ENCODE assay signal across 8 mouse cellular contexts in genomic region chr13:21722373-21722925, GRCm38 (mm10). TPM values are rescaled to one million over a fixed set of nuclear protein-coding genes. Genes with fewer than 3 reads are reported as not detected.
DNase-seq lines count a peak whose midpoint lies in the region; ATAC-seq lines count a peak whose summit lies in the region.

No protein-coding gene starts in this region.

- H3K27ac ChIP-seq in kidney, embryonic 14.5 days (ENCODE audit: low read depth, low read length) = peak overlapping the region; percentile 89
- peak overlapping the region; percentile 83 for H3K27ac ChIP-seq in forebrain, embryonic 16.5 days (ENCODE audit: low read length)

- H3K9ac ChIP-seq in kidney, embryonic 14.5 days (ENCODE audit: low read depth, low read length) = peak overlapping the region; percentile 66
- peak overlapping the region; percentile 53 for H3K9ac ChIP-seq in forebrain, embryonic 16.5 days (replicated peaks; ENCODE audit: low read depth, low read length)

- H3K36me3 ChIP-seq in kidney, embryonic 14.5 days (ENCODE audit: control insufficient read depth, insufficient read depth, low read length) = no peaks in the 10 kb centered on the region
- no peaks in the 10 kb centered on the region for H3K36me3 ChIP-seq in forebrain, embryonic 16.5 days (ENCODE audit: control insufficient read depth, insufficient read depth)

- no peaks in the 10 kb centered on the region for H3K9me3 ChIP-seq in kidney, embryonic 14.5 days (ENCODE audit: control insufficient read depth, low read length)
- no peaks in the 10 kb centered on the region for H3K9me3 ChIP-seq in forebrain, embryonic 16.5 days (ENCODE audit: control insufficient read depth, low read length)

- DNase-seq in kidney, postnatal 10 days = no peak
- DNase-seq in NIH3T3 (ENCODE audit: low read depth) = peak; percentile 35
- no peak for DNase-seq in layer of hippocampus, adult 8-10 months (ENCODE audit: low spot score in 2 of 2)
- no peak for DNase-seq in lung, postnatal 10 days
- DNase-seq in urinary bladder, postnatal 4 days (ENCODE audit: low spot score in 2 of 2) = no peak

- H3K4me1 ChIP-seq in kidney, embryonic 14.5 days (ENCODE audit: control insufficient read depth, insufficient read depth, low read length) = peaks cover 13% of the 10 kb centered on the region; the same call in 1 of the 2 replicates
- H3K4me1 ChIP-seq in forebrain, embryonic 16.5 days (replicated peaks; ENCODE audit: control insufficient read depth, insufficient read depth, low read length) = peaks cover 23% of the 10 kb centered on the region

- peak overlapping the region; percentile 24; the same call in 1 of the 2 replicates for H3K4me3 ChIP-seq in kidney, embryonic 14.5 days (ENCODE audit: low read length)
- H3K4me3 ChIP-seq in forebrain, embryonic 16.5 days (replicated peaks; ENCODE audit: low read length) = peak overlapping the region; percentile 49

- peak overlapping the region; percentile 36 for H3K4me2 ChIP-seq in kidney, embryonic 14.5 days (replicated peaks; ENCODE audit: low read depth, low read length)
- peak overlapping the region; percentile 63 for H3K4me2 ChIP-seq in forebrain, embryonic 16.5 days (ENCODE audit: low read length)

- H3K27me3 ChIP-seq in kidney, embryonic 14.5 days (ENCODE audit: control insufficient read depth, insufficient read depth, low read length) = no peaks in the 10 kb centered on the region
- H3K27me3 ChIP-seq in forebrain, embryonic 16.5 days (replicated peaks; ENCODE audit: control insufficient read depth, insufficient read depth, low read length) = no peaks in the 10 kb centered on the region

- WGBS in kidney, embryonic 14.5 days = 2% methylated on average over 11 of the region's 11 CpGs
- WGBS in forebrain, embryonic 16.5 days = 1% methylated on average over 11 of the region's 11 CpGs

- 0 out of 2 replicates have a peak, but pooled peaks have one; percentile 3 for ATAC-seq in kidney, embryonic 14.5 days (ENCODE audit: low FRiP score, low TSS enrichment)
- ATAC-seq in forebrain, embryonic 16.5 days = peak; percentile 32
- peak; percentile 26; the same call in 1 of the 2 replicates for ATAC-seq in megakaryocyte progenitor cell, adult 5-6 weeks (replicated peaks; ENCODE audit: poor library complexity)

RNA-seq across cellular contexts. Expression of gene Hist1h2bm, which starts 0.6 kb away (rescaled TPM):
- 6.8 and 12.6 TPM in 2 replicates for polyA plus RNA-seq in kidney, embryonic 14.5 days (2014; fragmentation: Nextera tagmentation; extraction: Ambion mirVana)
- polyA plus RNA-seq in forebrain, embryonic 16.5 days (2015; fragmentation: Nextera tagmentation; extraction: Ambion mirVana) = 1.2 and 2.2 TPM in 2 replicates
- 116 and 137 TPM in 2 replicates for total RNA-seq in megakaryocyte progenitor cell, adult 5-6 weeks (2015)
- total RNA-seq in megakaryocyte progenitor cell, adult 5-6 weeks (2017) = 542 and 561 TPM in 2 replicates
- 1 to 10 TPM; 2.8 to 4.8 (median 3.2) TPM for total RNA-seq in layer of hippocampus, adult 8-10 months (2022)

RNA-seq across cellular contexts. Expression of gene Hist1h3h, which starts 5.0 kb away (rescaled TPM):
- polyA plus RNA-seq in kidney, embryonic 14.5 days (2014; fragmentation: Nextera tagmentation; extraction: Ambion mirVana) = 11.7 and 35.9 TPM in 2 replicates
- polyA plus RNA-seq in forebrain, embryonic 16.5 days (2015; fragmentation: Nextera tagmentation; extraction: Ambion mirVana) = 2.2 and 3.7 TPM in 2 replicates
- 35.1 and 67.8 TPM in 2 replicates for total RNA-seq in megakaryocyte progenitor cell, adult 5-6 weeks (2015)
- total RNA-seq in megakaryocyte progenitor cell, adult 5-6 weeks (2017) = 208 and 295 TPM in 2 replicates
- 10 to 100 TPM; 30.3 to 49.1 (median 42.8) TPM for total RNA-seq in layer of hippocampus, adult 8-10 months (2022)

RNA-seq across cellular contexts. Expression of gene Hist1h2ai, which starts 6.2 kb away (rescaled TPM):
- 28.1 and 88.2 TPM in 2 replicates for polyA plus RNA-seq in kidney, embryonic 14.5 days (2014; fragmentation: Nextera tagmentation; extraction: Ambion mirVana)
- 12.5 and 20.8 TPM in 2 replicates for polyA plus RNA-seq in forebrain, embryonic 16.5 days (2015; fragmentation: Nextera tagmentation; extraction: Ambion mirVana)
- 2.0 and 5.0 TPM in 2 replicates for total RNA-seq in megakaryocyte progenitor cell, adult 5-6 weeks (2015)
- 2,894 and 3,659 TPM in 2 replicates for total RNA-seq in megakaryocyte progenitor cell, adult 5-6 weeks (2017)
- total RNA-seq in layer of hippocampus, adult 8-10 months (2022) = 10 to 100 TPM in 2 of 4 experiments, 1 to 10 TPM in 2; 8.1 to 36.7 (median 16.0) TPM

RNA-seq across cellular contexts. Expression of gene Hist1h2bl, which starts 6.5 kb away (rescaled TPM):
- polyA plus RNA-seq in kidney, embryonic 14.5 days (2014; fragmentation: Nextera tagmentation; extraction: Ambion mirVana) = 3.3 and 5.5 TPM in 2 replicates
- 1.9 TPM in 1 of 2 replicates, not detected in the other for polyA plus RNA-seq in forebrain, embryonic 16.5 days (2015; fragmentation: Nextera tagmentation; extraction: Ambion mirVana)
- 264 and 265 TPM in 2 replicates for total RNA-seq in megakaryocyte progenitor cell, adult 5-6 weeks (2015)
- total RNA-seq in megakaryocyte progenitor cell, adult 5-6 weeks (2017) = 396 and 423 TPM in 2 replicates
- 10 to 100 TPM; 10.8 to 28.3 (median 22.4) TPM for total RNA-seq in layer of hippocampus, adult 8-10 months (2022)

RNA-seq across cellular contexts. Expression of gene Hist1h4j, which starts 12.4 kb away (rescaled TPM):
- polyA plus RNA-seq in kidney, embryonic 14.5 days (2014; fragmentation: Nextera tagmentation; extraction: Ambion mirVana) = 2.4 and 2.6 TPM in 2 replicates
- polyA plus RNA-seq in forebrain, embryonic 16.5 days (2015; fragmentation: Nextera tagmentation; extraction: Ambion mirVana) = 0.94 and 1.2 TPM in 2 replicates
- 3.0 and 6.7 TPM in 2 replicates for total RNA-seq in megakaryocyte progenitor cell, adult 5-6 weeks (2015)
- 303 and 332 TPM in 2 replicates for total RNA-seq in megakaryocyte progenitor cell, adult 5-6 weeks (2017)
- total RNA-seq in layer of hippocampus, adult 8-10 months (2022) = 10 to 100 TPM; 11.6 to 17.1 (median 13.7) TPM

Comparison
In these comparisons a context has a peak if more than half of its experiments do, and no peak if none do; other contexts are left out.
1. RNA of gene Hist1h2bm, which starts 0.6 kb away (total RNA-seq): 116 to 561 TPM in megakaryocyte progenitor cell, adult 5-6 weeks; 2.8 to 4.8 TPM in layer of hippocampus, adult 8-10 months; every median in the first group is over 10 times any median in the second.
2. Peak in every context shown above with its lines, with median percentiles within 50 percentile points of each other: ATAC-seq.